Mouse (Mus musculus): ENCODE results near the gene Stxbp6. TPM values are rescaled to one million over a fixed set of nuclear protein-coding genes. Genes with fewer than 3 reads are reported as not detected.

Stxbp6 gene
- polyA plus RNA-seq, 1 experiment: 8.4 TPM

GRCm38 (mm10) chr12:44906001-44906400 is 168.5 kb downstream of the Stxbp6 start:
- H3K9me3 ChIP-seq (replicated peaks; ENCODE audit: control insufficient read depth, insufficient read depth, low read length, poor library complexity, severe bottlenecking): no peaks in the 10 kb centered on the region
- no peaks in the 10 kb centered on the region for H3K4me1 ChIP-seq (ENCODE audit: control insufficient read depth, insufficient read depth, low read length)
- no peak overlapping the region for H3K27ac ChIP-seq (ENCODE audit: insufficient read depth, low read length)
- H3K4me3 ChIP-seq (ENCODE audit: low read depth, low read length): no peak overlapping the region
- no peak for TF ChIP-seq CTCF (IDR thresholded peaks at IDR 0.05; ENCODE audit: low read depth, low read length)
- no peak for TF ChIP-seq POLR2A (IDR thresholded peaks at IDR 0.05; ENCODE audit: insufficient read depth, low read length)
- TF ChIP-seq EP300 (IDR thresholded peaks at IDR 0.05; ENCODE audit: insufficient read depth, low read depth, low read length): no peak
- no peaks in the 10 kb centered on the region for H3K36me3 ChIP-seq (ENCODE audit: control insufficient read depth, insufficient read depth, low read length, poor library complexity, severe bottlenecking)
- no peaks in the 10 kb centered on the region for H3K27me3 ChIP-seq (ENCODE audit: control insufficient read depth, insufficient read depth, low read length, poor library complexity, severe bottlenecking)
- H3K9ac ChIP-seq (ENCODE audit: low read depth, poor library complexity, severe bottlenecking): no peak overlapping the region

- H3K9me3 ChIP-seq (replicated peaks; ENCODE audit: control insufficient read depth, insufficient read depth, low read length, poor library complexity, severe bottlenecking): no peaks in the 10 kb centered on the region
- no peaks in the 10 kb centered on the region for H3K4me1 ChIP-seq (ENCODE audit: control insufficient read depth, insufficient read depth, low read length)
- H3K9ac ChIP-seq (ENCODE audit: low read depth, poor library complexity, severe bottlenecking): no peak overlapping the region
- no peak overlapping the region for H3K27ac ChIP-seq (ENCODE audit: insufficient read depth, low read length)
- no peaks in the 10 kb centered on the region for H3K27me3 ChIP-seq (ENCODE audit: control insufficient read depth, insufficient read depth, low read length, poor library complexity, severe bottlenecking)
- H3K4me3 ChIP-seq (ENCODE audit: low read depth, low read length): no peak overlapping the region
- no peaks in the 10 kb centered on the region for H3K36me3 ChIP-seq (ENCODE audit: control insufficient read depth, insufficient read depth, low read length, poor library complexity, severe bottlenecking)
- no peak for TF ChIP-seq POLR2A (IDR thresholded peaks at IDR 0.05; ENCODE audit: insufficient read depth, low read length)
- TF ChIP-seq EP300 (IDR thresholded peaks at IDR 0.05; ENCODE audit: insufficient read depth, low read depth, low read length): no peak
- TF ChIP-seq CTCF (IDR thresholded peaks at IDR 0.05; ENCODE audit: low read depth, low read length): no peak
Observed at GRCm38 (mm10) chr12:44903205-44903732, 171.2 kb downstream of the Stxbp6 start.

GRCm38 (mm10) chr12:44899173-44899870 is 175.2 kb downstream of the Stxbp6 start:
- Histone ChIP-seq H3K9ac (ENCODE audit: low read depth, poor library complexity, severe bottlenecking) (no peak overlapping the region), H3K27ac (ENCODE audit: insufficient read depth, low read length) (no peak overlapping the region), H3K36me3 (ENCODE audit: control insufficient read depth, insufficient read depth, low read length, poor library complexity, severe bottlenecking) (no peaks in the 10 kb centered on the region), H3K27me3 (ENCODE audit: control insufficient read depth, insufficient read depth, low read length, poor library complexity, severe bottlenecking) (no peaks in the 10 kb centered on the region), H3K9me3 (replicated peaks; ENCODE audit: control insufficient read depth, insufficient read depth, low read length, poor library complexity, severe bottlenecking) (no peaks in the 10 kb centered on the region), H3K4me1 (ENCODE audit: control insufficient read depth, insufficient read depth, low read length) (no peaks in the 10 kb centered on the region), H3K4me3 (ENCODE audit: low read depth, low read length) (no peak overlapping the region)
- no peak for TF ChIP-seq CTCF (IDR thresholded peaks at IDR 0.05; ENCODE audit: low read depth, low read length)

- Histone ChIP-seq H3K36me3 (ENCODE audit: control insufficient read depth, insufficient read depth, low read length, poor library complexity, severe bottlenecking) (no peaks in the 10 kb centered on the region), H3K9me3 (replicated peaks; ENCODE audit: control insufficient read depth, insufficient read depth, low read length, poor library complexity, severe bottlenecking) (no peaks in the 10 kb centered on the region), H3K4me1 (ENCODE audit: control insufficient read depth, insufficient read depth, low read length) (no peaks in the 10 kb centered on the region), H3K4me3 (ENCODE audit: low read depth, low read length) (no peak overlapping the region), H3K9ac (ENCODE audit: low read depth, poor library complexity, severe bottlenecking) (no peak overlapping the region), H3K27me3 (ENCODE audit: control insufficient read depth, insufficient read depth, low read length, poor library complexity, severe bottlenecking) (no peaks in the 10 kb centered on the region), H3K27ac (ENCODE audit: insufficient read depth, low read length) (no peak overlapping the region)
- TF ChIP-seq POLR2A (IDR thresholded peaks at IDR 0.05; ENCODE audit: insufficient read depth, low read length) (no peak), CTCF (IDR thresholded peaks at IDR 0.05; ENCODE audit: low read depth, low read length) (no peak), EP300 (IDR thresholded peaks at IDR 0.05; ENCODE audit: insufficient read depth, low read depth, low read length) (no peak)
Observed at GRCm38 (mm10) chr12:44896460-44896859, 178.0 kb downstream of the Stxbp6 start.

GRCm38 (mm10) chr12:44889677-44890393 is 184.7 kb downstream of the Stxbp6 start:
- no peak overlapping the region for H3K27ac ChIP-seq (ENCODE audit: insufficient read depth, low read length)
- TF ChIP-seq POLR2A (IDR thresholded peaks at IDR 0.05; ENCODE audit: insufficient read depth, low read length): no peak
- TF ChIP-seq CTCF (IDR thresholded peaks at IDR 0.05; ENCODE audit: low read depth, low read length): no peak
- TF ChIP-seq EP300 (IDR thresholded peaks at IDR 0.05; ENCODE audit: insufficient read depth, low read depth, low read length): no peak
- H3K4me1 ChIP-seq (ENCODE audit: control insufficient read depth, insufficient read depth, low read length): no peaks in the 10 kb centered on the region
- no peaks in the 10 kb centered on the region for H3K36me3 ChIP-seq (ENCODE audit: control insufficient read depth, insufficient read depth, low read length, poor library complexity, severe bottlenecking)
- no peaks in the 10 kb centered on the region for H3K27me3 ChIP-seq (ENCODE audit: control insufficient read depth, insufficient read depth, low read length, poor library complexity, severe bottlenecking)
- H3K9me3 ChIP-seq (replicated peaks; ENCODE audit: control insufficient read depth, insufficient read depth, low read length, poor library complexity, severe bottlenecking): no peaks in the 10 kb centered on the region
- H3K9ac ChIP-seq (ENCODE audit: low read depth, poor library complexity, severe bottlenecking): no peak overlapping the region
- no peak overlapping the region for H3K4me3 ChIP-seq (ENCODE audit: low read depth, low read length)

- no peak overlapping the region for H3K4me3 ChIP-seq (ENCODE audit: low read depth, low read length)
- H3K36me3 ChIP-seq (ENCODE audit: control insufficient read depth, insufficient read depth, low read length, poor library complexity, severe bottlenecking): no peaks in the 10 kb centered on the region
- H3K9me3 ChIP-seq (replicated peaks; ENCODE audit: control insufficient read depth, insufficient read depth, low read length, poor library complexity, severe bottlenecking): no peaks in the 10 kb centered on the region
- no peaks in the 10 kb centered on the region for H3K27me3 ChIP-seq (ENCODE audit: control insufficient read depth, insufficient read depth, low read length, poor library complexity, severe bottlenecking)
- H3K9ac ChIP-seq (ENCODE audit: low read depth, poor library complexity, severe bottlenecking): no peak overlapping the region
- H3K27ac ChIP-seq (ENCODE audit: insufficient read depth, low read length): no peak overlapping the region
- TF ChIP-seq POLR2A (IDR thresholded peaks at IDR 0.05; ENCODE audit: insufficient read depth, low read length) (no peak), CTCF (IDR thresholded peaks at IDR 0.05; ENCODE audit: low read depth, low read length) (no peak), EP300 (IDR thresholded peaks at IDR 0.05; ENCODE audit: insufficient read depth, low read depth, low read length) (no peak)
- no peaks in the 10 kb centered on the region for H3K4me1 ChIP-seq (ENCODE audit: control insufficient read depth, insufficient read depth, low read length)
Observed at GRCm38 (mm10) chr12:44886826-44887225, 187.7 kb downstream of the Stxbp6 start.
